ENCODE assay signal across 8 mouse cellular contexts in genomic region chr9:119322289-119323259, GRCm38 (mm10). TPM values are rescaled to one million over a fixed set of nuclear protein-coding genes. Genes with fewer than 3 reads are reported as not detected.
DNase-seq lines count a peak whose midpoint lies in the region; ATAC-seq lines count a peak whose summit lies in the region.

Oxsr1 (minus strand) TSS chr9:119322427.

- H3K9ac ChIP-seq in lung, embryonic 16.5 days (ENCODE audit: low read length): peak within 1 kb of the TSS; percentile 88

- no peaks in the 10 kb centered on the region for H3K36me3 ChIP-seq in lung, embryonic 16.5 days (ENCODE audit: control insufficient read depth, insufficient read depth, low read length)

- H3K27ac ChIP-seq in lung, embryonic 16.5 days (ENCODE audit: low read length): peak within 1 kb of the TSS; percentile 95

- peak; percentile 99 for DNase-seq in MEL-GATA-1-ER (ENCODE audit: extremely low read depth, low read depth)
- DNase-seq in cerebellum, adult 8-10 months: peak; percentile 99
- DNase-seq in forelimb bud, embryonic 11.5 days (ENCODE audit: low read depth, low spot score): peak; percentile 99
- DNase-seq in layer of hippocampus, adult 9-10 months (ENCODE audit: low spot score): peak; percentile 99
- DNase-seq in ovary, postnatal 10 days (ENCODE audit: low spot score): peak; percentile 97
- peak; percentile 95 to 98 for DNase-seq in thymus, postnatal 10 days (ENCODE audit: low spot score in 2 of 2)

- no peaks in the 10 kb centered on the region for H3K27me3 ChIP-seq in lung, embryonic 16.5 days (ENCODE audit: control insufficient read depth, insufficient read depth, low read depth, low read length)

- H3K4me3 ChIP-seq in lung, embryonic 16.5 days (ENCODE audit: low read length): peak within 1 kb of the TSS; percentile 91

- under 1% methylated on average over 75 of the region's 76 CpGs for WGBS in lung, embryonic 16.5 days

- H3K9me3 ChIP-seq in lung, embryonic 16.5 days (ENCODE audit: control insufficient read depth, low read length): no peaks in the 10 kb centered on the region

- peaks cover 13% of the 10 kb centered on the region for H3K4me1 ChIP-seq in lung, embryonic 16.5 days (replicated peaks; ENCODE audit: control insufficient read depth, insufficient read depth, low read length)

- peak within 1 kb of the TSS; percentile 94 for H3K4me2 ChIP-seq in lung, embryonic 16.5 days (ENCODE audit: low read depth, low read length)

- ATAC-seq in hematopoietic stem cell, adult 5-6 weeks (replicated peaks in 1 of 2; ENCODE audit: insufficient read depth in 1 of 2, low FRiP score in 2 of 2, low TSS enrichment in 1 of 2, low read depth in 1 of 2, poor library complexity in 2 of 2, severe bottlenecking in 2 of 2): peak; percentile 94 to 96
- ATAC-seq in lung, embryonic 16.5 days (ENCODE audit: low read depth): peak; percentile 98

RNA-seq across cellular contexts. Expression of gene Oxsr1, which starts in this region (rescaled TPM):
- 36.1 and 48.2 TPM in 2 replicates for total RNA-seq in hematopoietic stem cell, adult 5-6 weeks (2017)
- 9.3 and 9.8 TPM in 2 replicates for polyA plus RNA-seq in lung, embryonic 16.5 days (2015; fragmentation: Nextera tagmentation; extraction: Ambion mirVana)

Comparison
In these comparisons a context has a peak if more than half of its experiments do, and no peak if none do; other contexts are left out.
1. Peak in every context shown above with its lines: DNase-seq, ATAC-seq, H3K4me3 ChIP-seq and H3K27ac ChIP-seq.